Mouse (Mus musculus): Measurements from ENCODE around the gene Tspan9.

DNA sequence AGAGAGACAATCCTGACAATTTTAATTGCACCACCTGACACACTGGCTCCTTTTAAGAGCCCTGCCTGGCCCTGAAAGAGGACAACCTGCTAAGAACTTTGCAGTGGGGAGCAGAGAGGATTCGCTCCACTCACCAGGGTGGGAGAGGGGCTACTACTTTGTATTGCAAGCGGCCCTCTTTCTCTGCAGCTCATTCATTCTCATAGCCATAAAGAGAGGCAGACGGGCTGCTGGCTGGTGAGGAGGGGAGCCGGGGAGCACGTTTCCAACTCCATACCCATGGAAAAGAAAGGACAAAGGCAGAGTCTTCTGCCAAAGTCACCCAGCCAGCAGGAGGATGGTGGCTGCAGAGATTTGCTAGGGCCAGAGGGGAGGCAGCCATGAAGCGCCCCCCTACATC lies 169.8 kb downstream of the Tspan9 start:
- TF ChIP-seq CTCF (IDR thresholded peaks at IDR 0.05; ENCODE audit: insufficient read depth, low read length) (no peak), POLR2A (IDR thresholded peaks at IDR 0.05; ENCODE audit: borderline replicate concordance, extremely low read depth, low read depth, low read length) (no peak)
